Mouse (Mus musculus): ENCODE results near the gene Lypla2. TPM values are rescaled to one million over a fixed set of nuclear protein-coding genes. Genes with fewer than 3 reads are reported as not detected.

Gene Lypla2
- 1.5 TPM for polyA plus RNA-seq (2014; fragmentation: Illumina TruSeq; extraction: RNeasy Lipid Tissue Mini Kit (QIAGEN cat#74804); ENCODE audit: low read depth, low replicate concordance)

DNA sequence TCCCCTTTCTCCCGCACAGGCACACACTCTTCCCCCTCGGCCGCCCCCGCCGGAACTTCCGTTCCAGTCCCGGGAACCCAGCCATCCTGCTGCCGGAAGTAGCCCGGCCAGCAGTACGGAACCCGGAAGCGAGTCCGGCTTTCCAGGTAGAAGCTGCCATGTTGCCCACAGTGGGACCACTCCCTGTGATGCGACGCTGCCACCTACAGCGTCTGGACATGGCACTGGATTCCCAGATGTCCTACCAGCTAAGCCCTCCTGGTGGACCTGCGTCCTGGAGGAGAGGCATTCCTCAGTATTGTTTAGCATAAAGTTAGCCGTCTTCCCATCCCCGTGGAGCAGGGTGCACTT, at the start of gene Lypla2:
Lypla2 (minus strand) TSS at position 71 of the 351 bp plus-strand sequence.

DNA sequence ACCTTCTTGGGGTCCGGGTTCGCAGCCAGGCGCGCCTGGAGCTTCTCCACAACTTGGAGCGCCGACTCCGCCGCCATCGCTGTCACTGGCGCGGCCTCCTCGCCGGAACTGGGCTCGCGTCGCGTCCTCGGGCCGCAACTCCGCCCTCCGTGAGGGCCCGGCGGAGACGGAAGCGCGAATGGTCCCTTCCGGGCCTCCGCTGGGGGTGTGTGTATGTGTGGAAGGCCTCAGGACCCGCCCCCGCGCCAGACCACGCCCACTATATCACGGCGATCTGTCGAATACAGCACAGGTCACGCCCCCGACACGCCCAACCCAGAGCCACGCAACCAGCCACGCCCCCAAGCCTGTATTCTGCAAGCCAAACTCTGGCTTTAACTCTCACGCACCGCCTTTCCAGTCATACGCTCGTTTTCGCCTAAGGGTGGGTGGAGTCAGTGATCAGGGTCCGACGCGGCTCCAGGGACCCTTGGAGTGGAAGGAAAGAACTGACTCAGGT, 49.2 kb upstream of the Lypla2 start, which contains the start of gene Eloa:
Eloa (minus strand) TSS at position 215 of the 499 bp plus-strand sequence.

DNA sequence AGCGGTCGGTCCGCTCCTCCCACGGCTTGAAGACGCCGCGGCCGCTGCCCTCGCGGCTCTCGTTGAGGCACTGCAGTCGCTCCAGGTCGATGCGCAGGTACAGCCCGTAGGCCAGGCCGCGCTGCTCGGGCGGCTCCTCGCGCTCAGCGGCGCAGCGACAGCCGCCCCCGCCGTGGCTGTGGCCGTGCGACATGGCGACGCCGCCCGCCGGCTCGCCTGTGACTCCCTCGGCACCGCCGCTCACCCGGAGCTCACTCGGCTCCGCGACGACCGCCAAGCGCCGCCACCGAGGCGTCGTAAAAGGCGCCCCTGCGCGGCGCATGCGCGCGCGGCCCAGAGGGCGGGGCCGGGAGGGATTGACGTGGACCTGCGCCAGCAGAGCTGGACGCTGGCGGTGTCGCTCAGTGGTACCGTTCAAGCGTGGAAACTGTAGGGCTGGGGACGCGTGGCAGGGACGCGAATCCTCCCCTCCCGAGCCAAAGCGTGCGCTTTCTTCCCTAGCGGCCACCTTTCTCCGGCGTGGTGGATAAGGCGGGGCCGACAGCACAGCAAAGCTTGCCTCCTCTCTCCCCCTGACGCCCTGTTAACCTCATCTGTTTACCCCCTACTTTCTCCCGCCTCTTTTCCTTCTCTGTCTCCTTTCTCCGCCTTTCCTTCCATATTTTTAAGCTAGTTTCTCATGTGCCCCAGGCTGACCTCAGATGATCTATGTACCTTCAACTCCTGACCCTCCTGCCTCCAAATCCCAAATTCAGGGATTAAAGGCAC, 14.7 kb upstream of the Lypla2 start, which contains the start of gene Pithd1:
Pithd1 (minus strand) TSS at position 322 of the 768 bp plus-strand sequence.

DNA sequence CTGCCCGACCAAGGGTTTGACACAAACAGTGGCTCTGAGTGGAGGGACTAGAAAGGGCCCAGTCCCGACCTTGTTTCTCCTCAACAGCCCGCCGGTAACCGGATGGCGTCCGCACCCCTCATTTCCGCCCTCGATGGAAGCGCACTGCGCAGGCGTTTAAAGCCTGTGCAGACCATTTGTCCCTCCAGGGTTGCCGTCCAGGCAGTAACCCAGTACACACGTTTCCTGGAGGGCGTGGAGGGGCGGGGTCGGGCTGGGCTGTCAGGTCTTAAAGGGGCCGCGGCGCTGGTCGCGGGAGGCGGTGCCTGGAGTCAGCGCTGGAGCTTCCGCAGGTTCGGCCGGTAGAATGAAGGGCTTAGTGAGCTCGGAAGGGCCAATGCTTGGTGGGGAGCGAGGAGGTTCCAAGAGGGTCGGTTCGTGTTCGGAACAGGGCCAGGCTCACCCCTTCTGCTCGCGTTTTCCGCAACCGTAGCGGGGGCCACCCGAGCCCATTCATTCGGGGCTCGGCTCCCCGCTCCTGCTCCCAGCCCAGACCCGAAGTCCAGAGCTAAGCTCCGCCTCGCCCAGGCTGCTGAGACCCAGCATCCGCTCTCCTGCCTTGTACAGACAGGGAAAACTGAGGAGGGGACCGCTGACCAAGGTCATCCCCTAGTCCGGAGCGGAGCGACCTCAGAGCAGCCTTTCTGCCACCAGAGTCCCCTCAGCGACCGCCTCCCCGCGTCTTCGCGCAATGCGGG, 8.8 kb downstream of the Lypla2 start, which contains the start of gene Gale:
Gale (plus strand) TSS at position 271 of the 737 bp plus-strand sequence.

DNA sequence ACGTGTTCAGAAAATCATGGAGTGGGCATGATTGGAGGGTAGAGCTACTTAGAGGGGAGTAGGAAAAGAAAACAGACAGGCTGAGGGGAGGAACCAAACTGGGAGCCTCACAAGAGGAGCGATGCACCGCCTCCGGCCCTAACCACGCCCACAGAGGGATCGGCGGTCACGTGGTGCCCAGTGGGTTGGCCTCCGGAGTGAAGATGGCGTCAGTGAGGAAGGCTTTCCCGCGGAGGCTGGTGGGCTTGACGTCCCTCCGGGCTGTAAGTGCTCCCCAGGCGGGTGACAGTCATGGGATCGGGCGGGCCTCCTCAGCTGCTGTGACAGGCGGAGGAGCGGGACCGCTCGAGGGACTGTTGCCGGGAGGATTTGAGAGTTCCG, 26.2 kb downstream of the Lypla2 start, which contains the start of gene Hmgcl:
Hmgcl (plus strand) TSS at position 171 of the 381 bp plus-strand sequence.

DNA sequence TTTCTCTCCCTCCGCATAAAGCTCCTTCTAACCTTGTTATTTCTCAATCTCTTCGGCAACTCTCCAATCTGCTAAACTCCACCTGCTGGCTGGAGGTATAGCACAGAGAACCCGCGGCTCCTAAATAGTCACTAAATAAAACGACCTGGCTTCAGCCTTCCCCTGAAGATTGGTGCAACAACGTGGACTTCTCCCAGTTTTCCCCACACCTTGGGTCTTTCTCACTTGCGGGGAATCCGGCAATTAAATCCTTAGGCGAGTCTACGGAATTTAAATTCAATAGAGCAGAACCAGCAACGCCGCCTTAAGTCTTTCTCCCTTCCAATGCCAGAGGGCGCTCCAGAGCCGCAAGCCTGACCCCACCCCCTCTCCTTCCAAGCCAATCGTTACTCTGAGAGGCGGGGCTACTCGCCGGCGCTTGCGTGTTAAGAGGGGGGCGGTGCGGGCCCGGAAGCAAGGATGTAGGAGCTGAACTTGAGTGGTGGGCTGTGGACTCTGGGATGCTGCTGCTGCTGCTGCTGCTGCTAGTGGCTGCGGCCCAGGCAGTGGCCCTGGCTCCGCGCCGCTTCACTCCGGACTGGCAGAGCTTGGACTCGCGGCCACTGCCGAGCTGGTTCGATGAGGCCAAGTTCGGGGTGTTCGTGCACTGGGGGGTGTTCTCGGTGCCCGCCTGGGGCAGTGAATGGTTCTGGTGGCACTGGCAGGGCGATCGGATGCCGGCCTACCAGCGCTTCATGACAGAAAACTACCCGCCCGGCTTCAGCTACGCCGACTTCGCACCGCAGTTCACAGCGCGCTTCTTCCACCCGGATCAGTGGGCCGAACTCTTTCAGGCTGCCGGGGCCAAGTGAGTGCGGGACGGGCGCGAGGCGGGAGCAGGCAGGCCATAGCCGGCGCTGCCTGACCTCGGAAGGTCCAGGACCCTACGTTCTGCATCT, 51.9 kb downstream of the Lypla2 start, which contains the start of gene Fuca1:
Fuca1 (plus strand) TSS at position 432 of the 938 bp plus-strand sequence.

Other genes with a start within 250 kb of the Lypla2 start
- 0.48 TPM for gene Il22ra1, start 244.5 kb downstream of the Lypla2 start, polyA plus RNA-seq (2014; fragmentation: Illumina TruSeq; extraction: RNeasy Lipid Tissue Mini Kit (QIAGEN cat#74804); ENCODE audit: low read depth, low replicate concordance)
- 0.40 TPM for gene Myom3, start 212.9 kb downstream of the Lypla2 start, polyA plus RNA-seq (2014; fragmentation: Illumina TruSeq; extraction: RNeasy Lipid Tissue Mini Kit (QIAGEN cat#74804); ENCODE audit: low read depth, low replicate concordance)
- 76.3 TPM for gene Srsf10, start 116.9 kb downstream of the Lypla2 start, polyA plus RNA-seq (2014; fragmentation: Illumina TruSeq; extraction: RNeasy Lipid Tissue Mini Kit (QIAGEN cat#74804); ENCODE audit: low read depth, low replicate concordance)
- 175 TPM for gene Pnrc2, start 98.8 kb downstream of the Lypla2 start, polyA plus RNA-seq (2014; fragmentation: Illumina TruSeq; extraction: RNeasy Lipid Tissue Mini Kit (QIAGEN cat#74804); ENCODE audit: low read depth, low replicate concordance)
- 0.93 TPM for gene Cnr2, start 77.2 kb downstream of the Lypla2 start, polyA plus RNA-seq (2014; fragmentation: Illumina TruSeq; extraction: RNeasy Lipid Tissue Mini Kit (QIAGEN cat#74804); ENCODE audit: low read depth, low replicate concordance)
- gene Fuca1, start 51.9 kb downstream of the Lypla2 start, polyA plus RNA-seq (2014; fragmentation: Illumina TruSeq; extraction: RNeasy Lipid Tissue Mini Kit (QIAGEN cat#74804); ENCODE audit: low read depth, low replicate concordance), result 33.7 TPM
- gene Hmgcl, start 26.2 kb downstream of the Lypla2 start, polyA plus RNA-seq (2014; fragmentation: Illumina TruSeq; extraction: RNeasy Lipid Tissue Mini Kit (QIAGEN cat#74804); ENCODE audit: low read depth, low replicate concordance), result 56.8 TPM
- gene Gale, start 8.9 kb downstream of the Lypla2 start, polyA plus RNA-seq (2014; fragmentation: Illumina TruSeq; extraction: RNeasy Lipid Tissue Mini Kit (QIAGEN cat#74804); ENCODE audit: low read depth, low replicate concordance), result 0.66 TPM
- 30.9 TPM for gene Pithd1, start 14.6 kb upstream of the Lypla2 start, polyA plus RNA-seq (2014; fragmentation: Illumina TruSeq; extraction: RNeasy Lipid Tissue Mini Kit (QIAGEN cat#74804); ENCODE audit: low read depth, low replicate concordance)
- 14.2 TPM for gene Eloa, start 49.1 kb upstream of the Lypla2 start, polyA plus RNA-seq (2014; fragmentation: Illumina TruSeq; extraction: RNeasy Lipid Tissue Mini Kit (QIAGEN cat#74804); ENCODE audit: low read depth, low replicate concordance)
- 195 TPM for gene Rpl11, start 80.8 kb upstream of the Lypla2 start, polyA plus RNA-seq (2014; fragmentation: Illumina TruSeq; extraction: RNeasy Lipid Tissue Mini Kit (QIAGEN cat#74804); ENCODE audit: low read depth, low replicate concordance)
- gene Id3, start 170.9 kb upstream of the Lypla2 start, polyA plus RNA-seq (2014; fragmentation: Illumina TruSeq; extraction: RNeasy Lipid Tissue Mini Kit (QIAGEN cat#74804); ENCODE audit: low read depth, low replicate concordance), result 15.2 TPM
- gene E2f2, start 199.8 kb upstream of the Lypla2 start, polyA plus RNA-seq (2014; fragmentation: Illumina TruSeq; extraction: RNeasy Lipid Tissue Mini Kit (QIAGEN cat#74804); ENCODE audit: low read depth, low replicate concordance), result 0.11 TPM
- 1.1 TPM for gene Asap3, start 233.7 kb upstream of the Lypla2 start, polyA plus RNA-seq (2014; fragmentation: Illumina TruSeq; extraction: RNeasy Lipid Tissue Mini Kit (QIAGEN cat#74804); ENCODE audit: low read depth, low replicate concordance)